Mouse (Mus musculus) intestine, embryonic 14.5 days (tissue): ENCODE results near the gene Lrwd1. TPM values are rescaled to one million over a fixed set of nuclear protein-coding genes. Genes with fewer than 3 reads are reported as not detected.
A peak's percentile ranks its signal among the peaks of the same experiment; 100 is the strongest.

Experiments
- ATAC-seq: fragments of 200-750 bp; cut with Nextera tagmentation; replicated peaks from 2 replicates; pipeline ENCODE4 v1.8.0; 2017; ENCODE audit warnings: low read depth, moderate number of reproducible peaks, moderate TSS enrichment, moderate library complexity; ENCODE audit not compliant: low FRiP score, low TSS enrichment
- DNase-seq: peaks from one replicate; pipeline ENCODE4 v3.0.0-alpha.2; 2018; ENCODE audit warnings: low spot score
- H3K27ac ChIP-seq: fragments of 300-500 bp; sonication (generic); 2 replicates; pipeline ENCODE4 v1.5.1; 2014; ENCODE audit warnings: low read depth, mild to moderate bottlenecking, control low read depth
- H3K27me3 ChIP-seq: fragments of 300-500 bp; sonication (generic); replicated peaks from 2 replicates; pipeline ENCODE4 v1.6.1; 2014; ENCODE audit warnings: low read length, control low read depth; ENCODE audit not compliant: control insufficient read depth, insufficient read depth
- H3K36me3 ChIP-seq: fragments of 300-500 bp; sonication (generic); 2 replicates; pipeline ENCODE4 v1.6.1; 2014; ENCODE audit warnings: low read length, control low read depth; ENCODE audit not compliant: control insufficient read depth, insufficient read depth
- H3K4me1 ChIP-seq: fragments of 300-500 bp; sonication (generic); replicated peaks from 2 replicates; pipeline ENCODE4 v1.6.1; 2014; ENCODE audit warnings: low read length, control low read depth, mixed read lengths; ENCODE audit not compliant: control insufficient read depth, insufficient read depth
- H3K4me2 ChIP-seq: fragments of 300-500 bp; sonication (generic); 2 replicates; pipeline ENCODE4 v1.6.1; 2014; ENCODE audit warnings: low read length
- H3K4me3 ChIP-seq: fragments of 300-500 bp; sonication (generic); 2 replicates; pipeline ENCODE4 v1.5.1; 2014; ENCODE audit warnings: low read depth, low read length, control low read depth, mixed read lengths
- H3K9ac ChIP-seq: fragments of 300-500 bp; sonication (generic); 2 replicates; pipeline ENCODE4 v1.6.1; 2014; ENCODE audit warnings: mild to moderate bottlenecking, low read length
- H3K9me3 ChIP-seq: fragments of 300-500 bp; sonication (generic); 2 replicates; pipeline ENCODE4 v1.6.1; 2016; ENCODE audit warnings: low read length, control low read depth; ENCODE audit not compliant: control insufficient read depth
- WGBS: fragments of 180-500 bp; shearing (Covaris S2); extraction: QIAGEN DNeasy Blood & Tissue Kit; methylation state at CpG from one replicate; pipeline ENCODE4 v1.1.7; 2014; 5-methylcytosine and 5-hydroxymethylcytosine counted together
- polyA plus RNA-seq: library from polyadenylated mRNA; unstranded; fragments of >200 nt; fragmentation: Nextera tagmentation; extraction: Ambion mirVana; gene quantifications from 2 replicates; pipeline ENCODE4 v1.2.1, GENCODE M21; 2014

Lrwd1 gene
- 30.6 and 33.7 TPM in 2 replicates for polyA plus RNA-seq

DNA sequence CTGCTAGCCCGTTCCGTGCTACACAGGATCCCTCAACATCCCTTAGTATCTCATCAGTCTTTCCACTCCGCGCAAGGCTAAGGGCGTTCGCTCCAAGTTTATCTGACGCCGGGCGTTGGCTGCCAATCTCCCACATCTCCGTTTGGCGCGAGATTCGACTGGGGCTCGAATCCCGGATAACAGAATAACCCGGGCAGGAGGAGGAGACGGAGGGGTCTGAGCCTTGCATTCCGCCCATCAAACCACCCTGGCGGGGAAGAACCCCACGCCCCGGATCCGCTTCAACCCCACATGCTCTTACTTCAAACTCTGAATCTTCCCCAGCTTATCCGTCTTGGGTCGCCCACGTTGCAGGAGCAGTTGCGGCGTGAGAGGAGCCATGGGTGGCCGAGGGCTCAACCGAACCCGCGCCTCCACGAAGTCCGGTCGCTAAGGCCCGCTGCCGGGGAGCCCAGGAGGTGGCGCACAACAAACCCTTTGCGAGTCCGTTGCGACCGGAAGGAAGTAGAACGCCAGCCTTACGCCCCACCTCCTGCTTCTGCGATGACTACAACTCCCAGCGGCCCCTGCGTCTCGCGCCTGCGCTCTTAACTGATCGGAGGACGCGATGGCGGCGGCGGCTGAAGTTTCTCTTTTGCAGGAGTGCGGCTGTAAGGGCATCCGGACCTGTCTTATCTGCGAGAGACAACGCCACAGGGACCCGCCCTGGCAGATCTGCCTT, at the start of gene Lrwd1, which contains the start of gene Alkbh4:
Gene Lrwd1, minus strand, starts transcription at position 504 of the 721 bp plus-strand sequence.
Gene Alkbh4, plus strand, starts transcription at position 576 of the 721 bp plus-strand sequence.
- Histone ChIP-seq H3K9me3 (no peaks in the 10 kb centered on the region), H3K36me3 (peaks cover 44% of the 10 kb centered on the region), H3K27me3 (no peaks in the 10 kb centered on the region), H3K9ac (peak within 1 kb of the TSS; percentile 78), H3K27ac (peak within 1 kb of the TSS; percentile 44; the same call in 1 of the 2 replicates), H3K4me1 (peaks cover 14% of the 10 kb centered on the region; the same call in 1 of the 2 replicates), H3K4me2 (peak within 1 kb of the TSS; percentile 69), H3K4me3 (peak within 1 kb of the TSS; percentile 93)
- peak; percentile 95 for DNase-seq
- peak; percentile 86 for ATAC-seq
- under 1% methylated on average over 59 of the region's 60 CpGs for WGBS

DNA sequence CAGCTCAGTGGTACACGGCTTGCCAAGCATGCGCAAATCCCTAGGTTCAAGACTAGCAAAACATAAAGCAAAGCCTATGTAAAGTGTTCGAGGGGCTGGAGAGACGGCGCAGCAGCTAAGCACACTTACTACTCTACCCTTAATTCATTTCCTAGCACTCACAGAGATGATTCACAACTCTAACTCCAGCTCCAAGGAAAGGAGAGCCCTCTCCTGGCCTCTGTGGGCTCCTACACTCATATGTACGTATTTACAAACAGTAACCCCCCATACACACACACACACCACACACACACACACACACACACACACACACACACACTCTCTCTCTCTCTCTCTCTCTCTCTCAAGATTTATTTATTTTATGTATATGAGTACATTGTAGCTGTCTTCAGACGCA, 47.9 kb upstream of the Lrwd1 start:
- H3K27ac ChIP-seq = no peak overlapping the region
- H3K36me3 ChIP-seq = peaks cover 85% of the 10 kb centered on the region
- no peaks in the 10 kb centered on the region for H3K27me3 ChIP-seq
- no peaks in the 10 kb centered on the region for H3K4me1 ChIP-seq
- 96% methylated on average over 7 of the region's 7 CpGs for WGBS
- no peak overlapping the region for H3K9ac ChIP-seq
- H3K4me2 ChIP-seq = no peak overlapping the region
- H3K9me3 ChIP-seq = no peaks in the 10 kb centered on the region
- DNase-seq (no peak), ATAC-seq (no peak)
- no peak overlapping the region for H3K4me3 ChIP-seq

DNA sequence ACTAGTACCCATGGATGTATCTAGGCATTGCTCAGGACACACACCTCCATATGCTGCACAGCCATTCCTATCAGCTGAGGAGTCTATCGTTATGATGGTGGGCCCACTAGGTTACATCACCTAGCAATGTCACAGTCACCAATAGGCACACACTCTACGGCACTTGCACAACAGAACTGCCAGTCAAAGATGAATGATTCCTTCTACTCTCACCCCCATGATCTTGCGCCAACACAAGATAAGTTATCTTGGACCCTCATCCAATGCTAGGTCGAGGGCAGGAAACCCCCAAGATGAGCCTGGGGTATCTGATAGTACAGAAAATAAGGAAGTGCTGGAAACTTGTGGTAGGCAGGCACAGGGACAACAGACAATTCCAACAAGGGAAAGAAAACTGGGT, 47.0 kb upstream of the Lrwd1 start:
- peaks cover 83% of the 10 kb centered on the region for H3K36me3 ChIP-seq
- no peaks in the 10 kb centered on the region for H3K4me1 ChIP-seq
- ATAC-seq = no peak

DNA sequence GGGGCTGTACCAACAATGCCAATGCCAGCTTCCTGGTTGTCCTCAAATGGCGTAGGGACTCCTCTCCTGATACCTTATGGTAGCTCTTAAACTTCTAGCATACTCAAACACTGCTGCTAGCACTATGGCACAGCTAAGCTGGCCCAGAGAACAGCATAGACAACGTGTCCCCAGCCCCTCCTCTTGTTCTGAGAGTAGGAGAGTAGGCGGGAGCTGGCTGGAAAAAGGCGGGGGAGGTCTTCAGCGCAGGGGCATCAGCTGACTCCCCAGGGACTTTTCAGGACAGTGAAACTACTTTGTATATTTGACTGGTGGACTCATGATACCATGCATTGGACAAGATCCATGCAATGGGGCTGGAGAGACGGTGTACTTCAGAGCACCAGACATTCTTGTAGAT, 46.2 kb upstream of the Lrwd1 start:
- ATAC-seq (no peak), DNase-seq (no peak)
- Histone ChIP-seq H3K4me1 (no peaks in the 10 kb centered on the region), H3K9me3 (no peaks in the 10 kb centered on the region), H3K36me3 (peaks cover 77% of the 10 kb centered on the region), H3K27ac (no peak overlapping the region), H3K27me3 (no peaks in the 10 kb centered on the region), H3K4me3 (no peak overlapping the region), H3K9ac (no peak overlapping the region), H3K4me2 (no peak overlapping the region)
- 86% methylated on average over 6 of the region's 6 CpGs for WGBS

More for the DNA sequence above, 47.0 kb upstream of the Lrwd1 start:
- H3K9me3 ChIP-seq = no peaks in the 10 kb centered on the region
- H3K27me3 ChIP-seq = no peaks in the 10 kb centered on the region
- DNase-seq = no peak
- H3K9ac ChIP-seq = no peak overlapping the region
- no peak overlapping the region for H3K4me2 ChIP-seq
- WGBS = 85% methylated on average over 4 of the region's 4 CpGs
- no peak overlapping the region for H3K4me3 ChIP-seq
- no peak overlapping the region for H3K27ac ChIP-seq

DNA sequence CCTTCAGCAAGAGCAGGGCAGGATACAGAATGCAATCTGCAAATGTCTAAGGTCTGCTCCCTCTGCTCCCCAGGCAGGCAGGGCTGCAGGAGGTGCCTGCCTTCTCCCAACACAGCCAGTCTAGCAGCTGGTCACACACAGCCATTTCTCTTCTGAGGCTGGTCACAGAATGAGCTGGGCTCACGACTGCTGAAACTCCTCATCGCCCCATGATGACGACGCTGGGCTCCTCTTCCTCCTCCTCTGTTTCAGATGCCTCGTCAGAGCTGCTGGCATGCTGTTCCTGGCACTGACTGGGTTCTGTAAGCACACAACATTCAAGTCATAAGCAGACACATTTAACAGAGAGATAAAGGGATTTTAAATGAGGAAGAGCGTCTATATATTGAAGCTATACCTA, 45.3 kb upstream of the Lrwd1 start:
- H3K36me3 ChIP-seq = peaks cover 74% of the 10 kb centered on the region
- DNase-seq (no peak), ATAC-seq (no peak)
- H3K4me2 ChIP-seq = no peak overlapping the region
- H3K27me3 ChIP-seq = no peaks in the 10 kb centered on the region
- H3K9ac ChIP-seq = no peak overlapping the region
- 91% methylated on average over 6 of the region's 6 CpGs for WGBS
- no peaks in the 10 kb centered on the region for H3K9me3 ChIP-seq
- H3K27ac ChIP-seq = no peak overlapping the region
- no peaks in the 10 kb centered on the region for H3K4me1 ChIP-seq
- no peak overlapping the region for H3K4me3 ChIP-seq

DNA sequence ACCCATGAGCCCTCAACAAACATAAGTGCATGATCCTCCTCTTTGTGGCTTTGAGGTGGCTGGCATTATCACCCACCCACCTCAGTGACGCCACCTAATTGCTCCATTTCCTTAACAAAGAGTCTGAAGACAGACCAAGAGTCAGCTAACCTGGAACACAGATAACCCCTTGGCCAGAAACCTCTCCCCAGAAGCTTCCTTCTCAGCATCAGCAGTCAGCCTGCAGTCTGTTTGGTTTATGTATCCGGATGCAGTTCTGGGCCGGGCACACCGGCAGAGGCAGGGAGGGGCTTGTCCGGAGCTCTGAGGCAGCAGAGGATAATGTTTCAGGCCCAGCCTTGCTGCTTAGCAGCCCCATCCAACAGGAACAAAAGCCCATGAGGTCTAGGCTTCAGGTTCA, 43.7 kb upstream of the Lrwd1 start:
- H3K36me3 ChIP-seq = peaks cover 58% of the 10 kb centered on the region
- no peak overlapping the region for H3K27ac ChIP-seq
- H3K9ac ChIP-seq = no peak overlapping the region
- no peak overlapping the region for H3K4me3 ChIP-seq
- H3K9me3 ChIP-seq = no peaks in the 10 kb centered on the region
- no peak for DNase-seq
- H3K27me3 ChIP-seq = no peaks in the 10 kb centered on the region
- no peak overlapping the region for H3K4me2 ChIP-seq
- 84% methylated on average over 5 of the region's 5 CpGs for WGBS
- H3K4me1 ChIP-seq = no peaks in the 10 kb centered on the region
- ATAC-seq = no peak

DNA sequence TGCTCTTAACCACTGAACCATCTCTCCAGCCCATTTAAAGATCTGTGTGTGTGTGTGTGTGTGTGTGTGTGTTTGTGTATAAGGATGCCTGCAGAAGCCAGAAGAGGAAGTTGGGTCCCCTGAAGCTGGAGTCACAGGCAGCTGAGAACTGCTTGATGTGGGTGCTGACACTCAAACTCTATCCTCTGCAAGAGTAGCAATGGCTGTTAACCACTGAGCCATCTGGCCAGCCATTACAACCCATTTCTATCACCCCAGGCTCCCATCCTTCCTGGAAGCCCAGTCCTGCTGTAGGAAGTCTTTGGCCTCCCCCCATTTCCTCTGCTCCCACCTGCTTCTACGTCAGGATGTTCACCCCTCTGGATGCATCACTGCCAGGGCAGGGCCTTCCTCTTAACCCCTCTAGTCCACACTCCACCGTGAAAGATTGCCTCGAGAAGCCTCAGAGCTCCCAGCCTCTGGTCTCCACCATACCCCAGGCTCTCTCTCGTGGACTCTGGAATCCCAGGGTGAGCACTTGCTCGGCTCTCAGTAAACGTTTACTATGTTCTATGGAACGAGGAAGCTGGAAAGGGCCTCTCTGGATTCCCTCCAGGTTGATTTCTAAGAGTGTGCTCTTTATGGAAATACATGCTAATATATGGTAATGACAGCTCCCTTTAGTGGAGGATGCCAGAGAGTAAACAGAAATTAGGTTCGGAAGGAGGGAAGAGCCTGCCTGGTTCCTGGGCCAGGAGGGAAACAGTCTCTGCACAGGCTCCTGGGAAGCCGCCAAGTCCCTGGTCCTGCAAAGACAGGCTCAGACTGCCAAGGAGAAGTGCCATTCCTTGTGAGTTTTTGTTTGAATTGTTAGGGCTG, 38.0 kb upstream of the Lrwd1 start:
- Histone ChIP-seq H3K4me2 (no peak overlapping the region), H3K4me3 (no peak overlapping the region), H3K27ac (no peak overlapping the region), H3K9ac (no peak overlapping the region), H3K27me3 (no peaks in the 10 kb centered on the region), H3K36me3 (peaks cover 9% of the 10 kb centered on the region), H3K4me1 (peaks cover 10% of the 10 kb centered on the region), H3K9me3 (no peaks in the 10 kb centered on the region)
- WGBS = 35% methylated on average over 9 of the region's 9 CpGs
- DNase-seq (no peak), ATAC-seq (no peak)

DNA sequence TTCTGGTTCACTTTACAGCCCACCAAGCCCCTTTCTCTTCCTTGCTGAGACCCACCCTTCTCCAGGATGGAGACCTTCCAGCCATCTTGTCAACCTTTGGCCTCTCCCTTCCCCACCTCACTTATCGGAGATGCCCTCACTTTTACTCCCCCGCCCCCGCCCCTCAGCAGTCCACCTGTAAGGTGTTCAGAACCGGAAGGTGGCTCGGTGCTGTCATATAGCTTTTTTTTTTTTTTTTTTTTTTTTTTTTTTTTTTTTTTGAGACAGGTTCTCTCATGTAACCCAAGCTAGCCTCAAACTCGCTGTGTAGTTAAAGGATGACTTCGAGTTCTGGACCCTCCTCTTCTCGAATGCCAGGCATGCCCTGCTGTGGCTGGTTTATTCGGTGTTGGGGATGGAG, 37.1 kb upstream of the Lrwd1 start:
- H3K36me3 ChIP-seq = no peaks in the 10 kb centered on the region

More for the DNA sequence above, 37.1 kb upstream of the Lrwd1 start:
- no peak overlapping the region for H3K4me3 ChIP-seq
- H3K4me2 ChIP-seq = no peak overlapping the region
- no peak overlapping the region for H3K27ac ChIP-seq
- no peak overlapping the region for H3K9ac ChIP-seq
- H3K27me3 ChIP-seq = no peaks in the 10 kb centered on the region
- peaks cover 10% of the 10 kb centered on the region for H3K4me1 ChIP-seq
- 74% methylated on average over 9 of the region's 9 CpGs for WGBS
- H3K9me3 ChIP-seq = no peaks in the 10 kb centered on the region; the same call in 1 of the 2 replicates
- DNase-seq (no peak), ATAC-seq (no peak)
